Mouse (Mus musculus) CH12.LX (cell line): ENCODE measurements around the gene Galnt16.

Experiments used
- CTCF ChIP-seq, 2 experiments: IDR thresholded peaks in 1 of 2; conservative IDR thresholded peaks in 1 of 2; 2 replicates each; pipeline ENCODE4 v1.5.1; 2011 to 2012; ENCODE audit warnings: low read depth in 2 of 2, low read length in 2 of 2, improper control_type of control experiment in 1 of 2, inconsistent platforms in 1 of 2, mild to moderate bottlenecking in 1 of 2, moderate library complexity in 1 of 2
- E2F4 ChIP-seq: IDR thresholded peaks from 2 replicates; pipeline ENCODE4 v1.6.1; 2011; ENCODE audit warnings: low read depth, low read length, improper control_type of control experiment; ENCODE audit not compliant: insufficient replicate concordance
- MAX ChIP-seq: IDR thresholded peaks from 2 replicates; pipeline ENCODE4 v1.6.1; 2011; ENCODE audit warnings: low read length, improper control_type of control experiment
- ZC3H11A ChIP-seq: IDR thresholded peaks from 2 replicates; pipeline ENCODE4 v1.6.1; 2012; ENCODE audit warnings: low read depth, mild to moderate bottlenecking, inconsistent platforms, low read length, improper control_type of control experiment

DNA sequence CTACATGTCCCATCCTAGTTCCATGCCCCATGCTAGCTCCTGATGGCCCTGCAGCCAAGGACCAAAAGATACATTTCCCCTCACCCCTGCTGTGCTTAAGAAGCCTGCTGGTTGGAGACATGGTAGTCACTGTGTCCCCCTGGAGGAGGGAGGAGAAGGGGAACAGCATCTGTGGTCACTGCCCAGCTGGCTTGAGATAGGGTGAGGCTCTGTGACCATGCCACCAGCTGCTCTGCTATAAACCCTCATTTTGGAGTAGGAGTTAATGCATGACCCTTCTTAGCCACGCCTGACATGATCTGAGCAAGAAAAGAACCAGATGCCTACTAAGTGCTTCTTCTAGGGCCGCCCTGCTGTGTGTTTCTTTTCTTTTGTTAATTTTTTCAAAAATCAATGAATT, 51.5 kb downstream of the Galnt16 start:
- no peak for TF ChIP-seq MAX
- TF ChIP-seq CTCF (conservative IDR thresholded peaks at IDR 0.05 in 1 of 2, IDR thresholded peaks at IDR 0.05 in 1 of 2; ENCODE audit: low read depth in 2 of 2, low read length in 2 of 2) = no peak
- TF ChIP-seq E2F4 = no peak
- no peak for TF ChIP-seq ZC3H11A
